Mouse (Mus musculus): Measurements from ENCODE around the gene Rpl7a. TPM values are rescaled to one million over a fixed set of nuclear protein-coding genes. Genes with fewer than 3 reads are reported as not detected.
A peak's percentile ranks its signal among the peaks of the same experiment; 100 is the strongest.
"Not testable (repeated sequence)": the region's sequence is repeated elsewhere in the genome, so short reads cannot be mapped to it uniquely, and the experiment has no call there.

Gene Rpl7a
- polyA plus RNA-seq (2014; fragmentation: Nextera tagmentation; extraction: Ambion mirVana) = 712 and 713 TPM in 2 replicates

DNA sequence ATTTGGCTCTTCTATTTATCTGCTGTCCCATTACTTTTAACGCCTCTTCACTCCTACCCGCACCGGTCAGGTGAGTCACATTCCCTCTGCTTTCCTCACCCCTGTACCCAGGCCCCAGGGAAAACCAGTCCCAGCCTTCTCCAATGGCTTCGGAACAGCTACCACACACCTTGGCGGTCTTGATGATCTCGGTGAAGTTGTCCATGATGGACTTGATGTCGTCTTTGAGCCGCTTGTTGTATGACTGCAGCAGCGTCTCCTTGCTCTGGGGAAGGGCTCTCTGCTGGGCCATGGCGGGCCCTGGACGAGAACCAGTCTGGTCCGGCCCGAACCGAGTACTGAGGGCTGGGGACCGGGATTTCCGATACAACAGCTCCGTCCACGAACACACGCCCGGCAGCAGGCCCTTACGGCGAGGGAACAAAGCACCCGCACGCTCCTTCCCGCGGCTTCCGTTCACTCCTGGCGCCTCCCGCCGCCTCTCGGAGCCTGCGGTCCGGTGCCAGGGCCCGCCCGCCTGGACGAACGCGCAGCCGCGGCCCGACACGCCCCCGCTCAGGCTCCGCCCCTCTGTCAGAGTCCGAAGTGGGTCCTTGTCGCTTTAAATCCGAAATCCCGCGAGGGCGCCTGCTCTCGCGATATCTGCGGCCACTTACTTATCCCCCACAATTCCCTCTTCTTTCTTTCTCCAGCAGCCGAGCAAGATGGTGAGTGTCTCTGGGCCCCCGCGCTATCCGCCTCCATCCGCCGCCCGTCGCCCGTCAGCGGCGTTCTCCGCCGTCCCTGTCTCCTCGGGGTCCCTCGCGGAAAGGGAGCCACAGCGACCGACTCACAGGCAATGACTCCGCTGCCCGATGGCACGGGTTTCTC is at the start of gene Rpl7a, which contains the start of gene Med22:
Gene Rpl7a, plus strand, starts transcription at position 641 of the 870 bp plus-strand sequence.
Gene Med22, minus strand, starts transcription at position 554 of the 870 bp plus-strand sequence.
- Histone ChIP-seq H3K27me3 (ENCODE audit: control insufficient read depth, insufficient read depth, low read length) (no peaks in the 10 kb centered on the region), H3K36me3 (ENCODE audit: control insufficient read depth, insufficient read depth, low read length) (peaks cover 54% of the 10 kb centered on the region), H3K4me2 (replicated peaks; ENCODE audit: low read depth, low read length) (peak within 1 kb of the TSS; percentile 92), H3K9ac (replicated peaks; ENCODE audit: low read depth, low read length) (peak within 1 kb of the TSS; percentile 96), H3K4me3 (ENCODE audit: low read depth, low read length) (peak within 1 kb of the TSS; percentile 80), H3K4me1 (ENCODE audit: control insufficient read depth, insufficient read depth, low read length) (peaks cover 26% of the 10 kb centered on the region), H3K27ac (ENCODE audit: low read length) (peak within 1 kb of the TSS; percentile 89), H3K9me3 (ENCODE audit: control insufficient read depth, low read depth, low read length) (no peaks in the 10 kb centered on the region)
- ATAC-seq (ENCODE audit: insufficient number of reproducible peaks, insufficient read depth, low FRiP score, low read depth) = peak; percentile 93
- WGBS = under 1% methylated on average over 73 of the region's 74 CpGs

DNA sequence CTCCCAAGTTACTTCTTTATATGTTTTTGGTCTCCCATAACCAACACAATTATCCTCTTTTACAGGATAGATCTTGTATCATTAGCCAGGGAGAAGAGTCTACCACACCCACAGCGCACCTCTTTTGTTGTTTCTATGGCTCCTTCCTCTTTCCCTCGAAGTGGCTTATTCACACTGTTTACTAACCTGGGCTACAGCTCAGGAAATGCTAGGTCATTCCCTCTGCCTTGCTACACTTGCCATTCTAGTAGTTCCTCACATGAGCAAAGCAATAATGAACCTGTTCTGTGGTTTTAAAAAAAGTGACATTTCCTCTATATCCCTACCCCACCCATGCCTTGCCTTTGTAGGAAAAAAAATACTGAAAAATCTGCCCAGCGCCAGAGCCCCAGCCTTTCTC is 47.7 kb upstream of the Rpl7a start:
- 66% methylated on average over 3 of the region's 3 CpGs for WGBS
- H3K9me3 ChIP-seq (ENCODE audit: control insufficient read depth, low read depth, low read length) = no peaks in the 10 kb centered on the region
- H3K36me3 ChIP-seq (ENCODE audit: control insufficient read depth, insufficient read depth, low read length) = no peaks in the 10 kb centered on the region
- H3K4me3 ChIP-seq (ENCODE audit: low read depth, low read length) = no peak overlapping the region
- ATAC-seq (ENCODE audit: insufficient number of reproducible peaks, insufficient read depth, low FRiP score, low read depth) = no peak
- no peak overlapping the region for H3K9ac ChIP-seq (replicated peaks; ENCODE audit: low read depth, low read length)
- no peaks in the 10 kb centered on the region for H3K27me3 ChIP-seq (ENCODE audit: control insufficient read depth, insufficient read depth, low read length)
- H3K27ac ChIP-seq (ENCODE audit: low read length) = no peak overlapping the region
- H3K4me2 ChIP-seq (replicated peaks; ENCODE audit: low read depth, low read length) = no peak overlapping the region
- no peaks in the 10 kb centered on the region for H3K4me1 ChIP-seq (ENCODE audit: control insufficient read depth, insufficient read depth, low read length)

DNA sequence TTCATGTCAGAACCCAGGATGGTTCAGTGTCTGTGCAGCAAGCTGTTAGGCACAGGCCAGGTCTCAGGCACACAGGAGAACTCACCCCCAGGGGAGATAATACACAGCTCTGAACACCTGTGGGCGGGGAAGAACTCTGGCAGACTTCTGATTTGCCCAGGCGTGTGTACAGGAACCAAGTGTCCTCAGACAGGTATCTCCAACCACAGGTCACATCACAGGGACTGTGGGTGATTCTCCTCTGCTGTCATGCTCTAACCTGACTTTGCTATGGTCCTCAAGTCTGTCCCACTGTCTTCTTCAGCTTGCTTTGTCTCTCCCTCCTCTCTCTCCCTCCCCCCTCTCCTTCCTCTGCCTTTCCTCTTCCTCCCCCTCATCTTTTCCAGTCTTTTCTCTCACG is 45.7 kb upstream of the Rpl7a start, which contains the start of gene Abo:
Gene Abo, minus strand, starts transcription at position 101 of the 400 bp plus-strand sequence.
- H3K4me3 ChIP-seq (ENCODE audit: low read depth, low read length) = no peak within 1 kb of the TSS
- H3K27ac ChIP-seq (ENCODE audit: low read length) = no peak within 1 kb of the TSS
- no peaks in the 10 kb centered on the region for H3K9me3 ChIP-seq (ENCODE audit: control insufficient read depth, low read depth, low read length)
- no peaks in the 10 kb centered on the region for H3K4me1 ChIP-seq (ENCODE audit: control insufficient read depth, insufficient read depth, low read length)
- H3K4me2 ChIP-seq (replicated peaks; ENCODE audit: low read depth, low read length) = no peak within 1 kb of the TSS
- H3K9ac ChIP-seq (replicated peaks; ENCODE audit: low read depth, low read length) = no peak within 1 kb of the TSS
- 55% methylated on average over 3 of the region's 3 CpGs for WGBS
- H3K36me3 ChIP-seq (ENCODE audit: control insufficient read depth, insufficient read depth, low read length) = no peaks in the 10 kb centered on the region
- no peak for ATAC-seq (ENCODE audit: insufficient number of reproducible peaks, insufficient read depth, low FRiP score, low read depth)
- H3K27me3 ChIP-seq (ENCODE audit: control insufficient read depth, insufficient read depth, low read length) = no peaks in the 10 kb centered on the region

DNA sequence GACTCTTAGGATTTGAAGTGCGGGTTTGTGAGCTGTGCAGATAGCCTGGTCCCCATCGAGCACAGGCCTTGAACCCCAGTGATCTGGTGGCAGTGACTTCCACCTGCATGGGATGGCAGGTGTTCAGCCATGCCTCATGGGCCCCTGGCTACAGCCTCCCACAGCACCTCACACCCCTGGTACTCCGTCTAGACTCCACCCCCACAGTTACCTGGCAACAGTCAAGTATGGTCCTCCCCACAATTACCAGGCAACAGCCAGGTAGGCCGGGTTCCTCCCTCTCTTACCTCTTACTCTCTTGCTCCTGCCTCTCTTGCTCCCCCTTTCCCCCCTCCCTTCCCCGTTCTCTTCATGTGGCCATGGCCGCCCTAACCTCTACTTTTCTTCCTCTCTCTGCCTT is 39.9 kb upstream of the Rpl7a start:
- H3K9ac ChIP-seq (replicated peaks; ENCODE audit: low read depth, low read length) = no peak overlapping the region
- no peak overlapping the region for H3K4me2 ChIP-seq (replicated peaks; ENCODE audit: low read depth, low read length)
- H3K36me3 ChIP-seq (ENCODE audit: control insufficient read depth, insufficient read depth, low read length) = no peaks in the 10 kb centered on the region
- H3K27me3 ChIP-seq (ENCODE audit: control insufficient read depth, insufficient read depth, low read length) = no peaks in the 10 kb centered on the region
- H3K9me3 ChIP-seq (ENCODE audit: control insufficient read depth, low read depth, low read length) = no peaks in the 10 kb centered on the region
- no peaks in the 10 kb centered on the region for H3K4me1 ChIP-seq (ENCODE audit: control insufficient read depth, insufficient read depth, low read length)
- H3K27ac ChIP-seq (ENCODE audit: low read length) = no peak overlapping the region
- H3K4me3 ChIP-seq (ENCODE audit: low read depth, low read length) = no peak overlapping the region
- 59% methylated on average over 6 of the region's 6 CpGs for WGBS
- ATAC-seq (ENCODE audit: insufficient number of reproducible peaks, insufficient read depth, low FRiP score, low read depth) = no peak

DNA sequence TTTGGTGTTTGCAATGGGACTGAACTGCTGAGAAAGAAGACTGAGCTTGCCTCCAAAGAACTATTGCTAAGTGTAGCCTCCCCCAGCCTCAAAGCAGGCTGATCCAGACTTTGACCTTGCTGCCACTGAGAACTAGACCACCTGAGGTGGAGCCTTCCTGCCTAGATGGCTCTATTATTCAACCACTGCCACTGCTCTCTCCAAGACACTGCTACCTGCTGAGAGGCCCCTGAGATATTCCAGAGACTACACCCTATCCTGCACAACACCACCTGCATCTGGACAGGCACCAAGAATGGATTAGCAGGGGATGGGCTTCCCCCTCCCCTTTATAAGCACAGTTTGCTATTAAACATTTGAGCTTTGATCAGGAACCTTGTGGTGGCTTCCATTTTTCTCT is 32.0 kb upstream of the Rpl7a start:
- Histone ChIP-seq H3K9me3 (ENCODE audit: control insufficient read depth, low read depth, low read length) (peaks cover 3% of the 10 kb centered on the region; the same call in 1 of the 2 replicates), H3K4me3 (ENCODE audit: low read depth, low read length) (no peak overlapping the region), H3K4me1 (ENCODE audit: control insufficient read depth, insufficient read depth, low read length) (no peaks in the 10 kb centered on the region), H3K27ac (ENCODE audit: low read length) (no peak overlapping the region), H3K4me2 (replicated peaks; ENCODE audit: low read depth, low read length) (no peak overlapping the region), H3K36me3 (ENCODE audit: control insufficient read depth, insufficient read depth, low read length) (no peaks in the 10 kb centered on the region), H3K27me3 (ENCODE audit: control insufficient read depth, insufficient read depth, low read length) (no peaks in the 10 kb centered on the region), H3K9ac (replicated peaks; ENCODE audit: low read depth, low read length) (no peak overlapping the region)
- no peak for ATAC-seq (ENCODE audit: insufficient number of reproducible peaks, insufficient read depth, low FRiP score, low read depth)

DNA sequence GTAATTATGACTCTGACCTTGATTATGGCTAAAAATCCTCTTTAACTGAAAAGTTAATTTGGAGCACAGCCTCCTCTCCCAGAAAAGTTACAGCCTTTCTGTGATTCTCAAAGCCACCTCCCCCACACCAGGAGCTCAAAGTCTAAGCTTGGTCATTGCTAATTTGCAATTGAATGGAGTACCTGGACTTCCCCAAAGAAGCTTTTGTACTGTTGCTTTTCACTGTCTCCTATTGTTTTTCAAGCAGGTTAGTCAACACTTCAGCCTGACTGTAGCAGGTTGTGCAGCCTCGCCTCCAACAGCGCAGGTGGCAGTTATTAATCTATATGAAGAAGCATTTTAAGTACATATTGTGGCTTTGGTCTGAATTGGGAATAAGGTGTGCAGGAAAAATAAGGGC is 25.0 kb upstream of the Rpl7a start:
- not testable (repeated sequence) for H3K9me3 ChIP-seq (ENCODE audit: control insufficient read depth, low read depth, low read length); H3K27me3 ChIP-seq (ENCODE audit: control insufficient read depth, insufficient read depth, low read length); H3K9ac ChIP-seq (replicated peaks; ENCODE audit: low read depth, low read length); ATAC-seq (ENCODE audit: insufficient number of reproducible peaks, insufficient read depth, low FRiP score, low read depth); H3K27ac ChIP-seq (ENCODE audit: low read length); H3K4me1 ChIP-seq (ENCODE audit: control insufficient read depth, insufficient read depth, low read length); H3K4me2 ChIP-seq (replicated peaks; ENCODE audit: low read depth, low read length); H3K4me3 ChIP-seq (ENCODE audit: low read depth, low read length)
- WGBS = 77% methylated on average over 2 of the region's 2 CpGs
- H3K36me3 ChIP-seq (ENCODE audit: control insufficient read depth, insufficient read depth, low read length) = peaks cover 10% of the 10 kb centered on the region; the same call in 1 of the 2 replicates

DNA sequence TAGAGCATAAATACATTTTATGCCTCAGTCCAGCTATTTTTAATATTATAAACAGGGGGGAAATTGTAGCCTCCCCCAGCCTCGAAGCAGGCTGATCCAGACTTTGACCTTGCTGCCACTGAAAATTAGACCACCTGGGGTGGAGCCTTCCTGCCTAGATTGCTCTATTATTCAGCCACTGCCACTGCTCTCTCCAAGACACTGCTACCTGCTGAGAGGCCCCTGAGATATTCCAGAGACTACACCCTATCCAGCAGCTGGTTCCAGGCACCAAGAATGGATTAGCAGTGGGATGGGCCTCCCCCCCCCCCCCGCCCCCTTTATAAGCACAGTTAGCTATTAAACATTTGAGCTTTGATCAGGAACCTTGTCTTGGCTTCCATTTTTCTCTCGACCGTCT is 24.4 kb upstream of the Rpl7a start:
- WGBS = 81% methylated on average over 4 of the region's 4 CpGs
- not testable (repeated sequence) for H3K4me2 ChIP-seq (replicated peaks; ENCODE audit: low read depth, low read length); H3K4me1 ChIP-seq (ENCODE audit: control insufficient read depth, insufficient read depth, low read length)

DNA sequence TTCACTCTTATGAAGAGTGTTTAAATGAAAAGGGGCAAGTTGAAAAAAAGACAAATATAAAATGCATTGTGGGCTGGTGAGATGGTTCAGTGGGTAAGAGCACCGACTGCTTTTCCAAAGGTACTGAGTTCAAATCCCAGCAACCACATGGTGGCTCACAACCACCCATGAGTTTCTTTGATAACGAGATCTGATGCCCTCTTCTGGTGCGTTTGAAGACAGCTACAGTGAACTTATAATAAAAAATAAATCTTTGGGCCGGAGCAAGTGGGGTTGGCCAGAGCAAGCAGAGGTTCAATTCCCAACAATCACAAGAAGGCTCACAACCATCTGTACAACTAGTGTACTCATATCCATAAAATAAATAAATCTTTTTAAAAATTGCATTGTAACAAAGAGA is 14.7 kb upstream of the Rpl7a start:
- no peak for ATAC-seq (ENCODE audit: insufficient number of reproducible peaks, insufficient read depth, low FRiP score, low read depth)
- Histone ChIP-seq H3K27me3 (ENCODE audit: control insufficient read depth, insufficient read depth, low read length) (no peaks in the 10 kb centered on the region), H3K4me2 (replicated peaks; ENCODE audit: low read depth, low read length) (no peak overlapping the region), H3K27ac (ENCODE audit: low read length) (no peak overlapping the region), H3K4me1 (ENCODE audit: control insufficient read depth, insufficient read depth, low read length) (no peaks in the 10 kb centered on the region), H3K9me3 (ENCODE audit: control insufficient read depth, low read depth, low read length) (no peaks in the 10 kb centered on the region), H3K9ac (replicated peaks; ENCODE audit: low read depth, low read length) (no peak overlapping the region), H3K4me3 (ENCODE audit: low read depth, low read length) (no peak overlapping the region), H3K36me3 (ENCODE audit: control insufficient read depth, insufficient read depth, low read length) (peaks cover 66% of the 10 kb centered on the region)
- 92% methylated on average over 4 of the region's 4 CpGs for WGBS

More for the DNA sequence above, 24.4 kb upstream of the Rpl7a start:
- not testable (repeated sequence) for H3K27ac ChIP-seq (ENCODE audit: low read length); H3K27me3 ChIP-seq (ENCODE audit: control insufficient read depth, insufficient read depth, low read length); H3K4me3 ChIP-seq (ENCODE audit: low read depth, low read length); H3K9ac ChIP-seq (replicated peaks; ENCODE audit: low read depth, low read length); ATAC-seq (ENCODE audit: insufficient number of reproducible peaks, insufficient read depth, low FRiP score, low read depth); H3K9me3 ChIP-seq (ENCODE audit: control insufficient read depth, low read depth, low read length)
- peaks cover 14% of the 10 kb centered on the region; the same call in 1 of the 2 replicates for H3K36me3 ChIP-seq (ENCODE audit: control insufficient read depth, insufficient read depth, low read length)

All from stomach, embryonic 14.5 days (tissue).